Mouse (Mus musculus) inflammation-experienced regulatory T-cells, adult 6 months (primary cell): ENCODE measurements around the gene Cdh18. TPM values are rescaled to one million over a fixed set of nuclear protein-coding genes. Genes with fewer than 3 reads are reported as not detected.
"Not testable (repeated sequence)": the region's sequence is repeated elsewhere in the genome, so short reads cannot be mapped to it uniquely, and the experiment has no call there.

ENCODE experiments used
- ATAC-seq: one replicate; pipeline ENCODE4 v1.8.0; 2017
- polyA plus RNA-seq, 3 experiments: library from polyadenylated mRNA; unstranded; fragments of 100-300 nt; shearing (Covaris generic); gene quantifications; one replicate each; pipeline ENCODE4 v1.2.1; 2017

Cdh18 gene
- not detected for polyA plus RNA-seq

- no peak for ATAC-seq
These were observed at the start of gene Cdh18 for GRCm38 (mm10) chr15:22548711-22549271. TSS of gene Cdh18 (plus strand) at chr15:22549022.

GRCm38 (mm10) chr15:22511271-22511670 is 37.6 kb upstream of the Cdh18 start:
- no peak for ATAC-seq

GRCm38 (mm10) chr15:22535828-22536227 is 13.0 kb upstream of the Cdh18 start:
- no peak for ATAC-seq

GRCm38 (mm10) chr15:22577974-22578616 is 29.3 kb downstream of the Cdh18 start:
- ATAC-seq, result no peak

GRCm38 (mm10) chr15:22578617-22578990 is 29.8 kb downstream of the Cdh18 start:
- ATAC-seq, result no peak

- no peak for ATAC-seq
These were observed 35.8 kb downstream of the Cdh18 start for GRCm38 (mm10) chr15:22584667-22585066.

GRCm38 (mm10) chr15:22716376-22716775 is 167.6 kb downstream of the Cdh18 start:
- ATAC-seq, result no peak

GRCm38 (mm10) chr15:22717681-22718080 is 168.9 kb downstream of the Cdh18 start:
- ATAC-seq, result no peak

GRCm38 (mm10) chr15:22726574-22726973 is 177.8 kb downstream of the Cdh18 start:
- no peak for ATAC-seq

GRCm38 (mm10) chr15:22733039-22733438 is 184.2 kb downstream of the Cdh18 start:
- ATAC-seq, result no peak

GRCm38 (mm10) chr15:22736165-22736564 is 187.3 kb downstream of the Cdh18 start:
- ATAC-seq, result no peak

GRCm38 (mm10) chr15:22761257-22761656 is 212.4 kb downstream of the Cdh18 start:
- ATAC-seq, result not testable (repeated sequence)

GRCm38 (mm10) chr15:22766591-22766990 is 217.8 kb downstream of the Cdh18 start:
- not testable (repeated sequence) for ATAC-seq

- no peak for ATAC-seq
These were observed 227.5 kb downstream of the Cdh18 start for GRCm38 (mm10) chr15:22776346-22776745.

- no peak for ATAC-seq
These were observed 240.9 kb downstream of the Cdh18 start for GRCm38 (mm10) chr15:22789696-22790095.

GRCm38 (mm10) chr15:22791791-22792190 is 243.0 kb downstream of the Cdh18 start:
- no peak for ATAC-seq

- no peak for ATAC-seq
These were observed 284.3 kb downstream of the Cdh18 start for GRCm38 (mm10) chr15:22833127-22833526.

GRCm38 (mm10) chr15:22837173-22837572 is 288.4 kb downstream of the Cdh18 start:
- ATAC-seq, result no peak

GRCm38 (mm10) chr15:22857704-22858103 is 308.9 kb downstream of the Cdh18 start:
- no peak for ATAC-seq

- ATAC-seq, result no peak
These were observed 321.9 kb downstream of the Cdh18 start for GRCm38 (mm10) chr15:22870679-22871078.

GRCm38 (mm10) chr15:22897724-22898123 is 348.9 kb downstream of the Cdh18 start:
- no peak for ATAC-seq

GRCm38 (mm10) chr15:22898208-22898607 is 349.4 kb downstream of the Cdh18 start:
- ATAC-seq, result no peak

- ATAC-seq, result no peak
These were observed 365.6 kb downstream of the Cdh18 start for GRCm38 (mm10) chr15:22914444-22914843.

GRCm38 (mm10) chr15:22934293-22934692 is 385.5 kb downstream of the Cdh18 start:
- ATAC-seq, result no peak

GRCm38 (mm10) chr15:22947234-22947633 is 398.4 kb downstream of the Cdh18 start:
- ATAC-seq, result no peak
